Mouse (Mus musculus) CH12.LX (cell line): ENCODE data around the gene Cap2. TPM values are rescaled to one million over a fixed set of nuclear protein-coding genes. Genes with fewer than 3 reads are reported as not detected.

Experiments
- DNase-seq: peaks from one replicate; pipeline ENCODE4 v3.0.0-alpha.2; 2013; ENCODE audit errors: extremely low read depth
- H3K27ac ChIP-seq: 2 replicates; pipeline ENCODE4 v1.5.1; 2012; ENCODE audit warnings: low read depth, mild to moderate bottlenecking, control low read depth, moderate library complexity; ENCODE audit not compliant: insufficient read depth
- H3K27me3 ChIP-seq: replicated peaks from 2 replicates; pipeline ENCODE3; 2012; ENCODE audit warnings: inconsistent platforms
- H3K36me3 ChIP-seq, 2 experiments: replicated peaks in 1 of 2; 2 replicates each; pipeline versions ENCODE3 to v1.6.1; 2012; ENCODE audit warnings: inconsistent platforms in 1 of 2, low read length in 1 of 2, mild to moderate bottlenecking in 1 of 2, mixed read lengths in 1 of 2, moderate library complexity in 1 of 2; ENCODE audit not compliant: control insufficient read depth in 1 of 2, insufficient read depth in 1 of 2
- H3K4me1 ChIP-seq, 2 experiments: 2 replicates each; pipeline ENCODE4 v1.6.1; 2012; ENCODE audit warnings: inconsistent platforms in 1 of 2, moderate library complexity in 1 of 2; ENCODE audit not compliant: insufficient read depth in 2 of 2, control insufficient read depth in 1 of 2
- H3K4me2 ChIP-seq: 2 replicates; pipeline ENCODE4 v1.6.1; 2012; ENCODE audit warnings: low read depth, mild to moderate bottlenecking, control low read depth; ENCODE audit not compliant: poor library complexity, insufficient read depth, severe bottlenecking
- H3K4me3 ChIP-seq, 3 experiments: fragments of 150-350 bp in 1 of 3; sonication (generic) in 1 of 3; replicated peaks in 1 of 3; 2 replicates each; pipeline versions ENCODE3 to v1.5.1; 2011 to 2012; ENCODE audit warnings: low read depth in 2 of 3, low read length in 2 of 3, mild to moderate bottlenecking in 2 of 3, moderate library complexity in 2 of 3, control low read depth in 1 of 3, improper control_type of control experiment in 1 of 3, inconsistent platforms in 1 of 3, mixed read lengths in 1 of 3; ENCODE audit not compliant: poor library complexity in 1 of 3
- H3K79me2 ChIP-seq: replicated peaks from 2 replicates; pipeline ENCODE4 v1.6.1; 2012; ENCODE audit warnings: mild to moderate bottlenecking, moderate library complexity; ENCODE audit not compliant: control insufficient read depth, poor library complexity, insufficient read depth, severe bottlenecking; ENCODE audit errors: extremely low read depth
- H3K9ac ChIP-seq: 2 replicates; pipeline ENCODE4 v1.6.1; 2012; ENCODE audit warnings: low read depth, mild to moderate bottlenecking, control low read depth, moderate library complexity; ENCODE audit not compliant: insufficient read depth
- H3K9me3 ChIP-seq: replicated peaks from 2 replicates; pipeline ENCODE3; 2012; ENCODE audit warnings: low read length, inconsistent platforms, mixed read lengths
- CHD1 ChIP-seq: IDR thresholded peaks from 2 replicates; pipeline ENCODE4 v1.6.1; 2012; ENCODE audit warnings: low read depth, low read length, improper control_type of control experiment, inconsistent platforms
- CHD2 ChIP-seq: IDR thresholded peaks from 2 replicates; pipeline ENCODE4 v1.6.1; 2011; ENCODE audit warnings: low read length, improper control_type of control experiment
- CTCF ChIP-seq, 2 experiments: IDR thresholded peaks in 1 of 2; conservative IDR thresholded peaks in 1 of 2; 2 replicates each; pipeline ENCODE4 v1.5.1; 2011 to 2012; ENCODE audit warnings: low read depth in 2 of 2, low read length in 2 of 2, improper control_type of control experiment in 1 of 2, inconsistent platforms in 1 of 2, mild to moderate bottlenecking in 1 of 2, moderate library complexity in 1 of 2
- EP300 ChIP-seq: IDR thresholded peaks from 2 replicates; pipeline ENCODE4 v1.6.1; 2011; ENCODE audit warnings: low read length, improper control_type of control experiment
- ETS1 ChIP-seq: conservative IDR thresholded peaks from 2 replicates; pipeline ENCODE4 v1.6.1; 2012; ENCODE audit warnings: low read depth, mild to moderate bottlenecking, inconsistent platforms, low read length, improper control_type of control experiment, moderate library complexity
- HCFC1 ChIP-seq: IDR thresholded peaks from 2 replicates; pipeline ENCODE4 v1.6.1; 2012; ENCODE audit warnings: low read depth, mild to moderate bottlenecking, inconsistent platforms, low read length, improper control_type of control experiment
- KAT2A ChIP-seq: IDR thresholded peaks from 2 replicates; pipeline ENCODE4 v1.6.1; 2012; ENCODE audit warnings: low read length, improper control_type of control experiment, inconsistent platforms; ENCODE audit not compliant: insufficient replicate concordance
- MAFK ChIP-seq: IDR thresholded peaks from 2 replicates; pipeline ENCODE4 v1.6.1; 2011; ENCODE audit warnings: low read length, improper control_type of control experiment; ENCODE audit not compliant: insufficient replicate concordance
- MAX ChIP-seq: IDR thresholded peaks from 2 replicates; pipeline ENCODE4 v1.6.1; 2011; ENCODE audit warnings: low read length, improper control_type of control experiment
- MAZ ChIP-seq: IDR thresholded peaks from 2 replicates; pipeline ENCODE4 v1.6.1; 2012; ENCODE audit warnings: low read depth, mild to moderate bottlenecking, inconsistent platforms, low read length, improper control_type of control experiment, moderate library complexity
- MXI1 ChIP-seq: IDR thresholded peaks from 2 replicates; pipeline ENCODE4 v1.6.1; 2011; ENCODE audit warnings: mild to moderate bottlenecking, low read depth, low read length, improper control_type of control experiment
- NRF1 ChIP-seq: IDR thresholded peaks from 2 replicates; pipeline ENCODE4 v1.6.1; 2014; ENCODE audit warnings: low read depth, mild to moderate bottlenecking, inconsistent platforms, low read length, improper control_type of control experiment, moderate library complexity
- POLR2AphosphoS2 ChIP-seq: IDR thresholded peaks from 2 replicates; pipeline ENCODE4 v1.6.1; 2011; ENCODE audit warnings: low read depth, low read length, improper control_type of control experiment
- SIN3A ChIP-seq: IDR thresholded peaks from 2 replicates; pipeline ENCODE4 v1.6.1; 2012; ENCODE audit warnings: low read length, improper control_type of control experiment, inconsistent platforms
- TBP ChIP-seq: conservative IDR thresholded peaks from 2 replicates; pipeline ENCODE4 v1.6.1; 2011; ENCODE audit warnings: low read depth, low read length, improper control_type of control experiment
- TCF12 ChIP-seq: IDR thresholded peaks from 2 replicates; pipeline ENCODE4 v1.6.1; 2014; ENCODE audit warnings: low read depth, mild to moderate bottlenecking, inconsistent platforms, low read length, improper control_type of control experiment
- USF1 ChIP-seq: IDR thresholded peaks from 2 replicates; pipeline ENCODE4 v1.6.1; 2014; ENCODE audit warnings: low read depth, mild to moderate bottlenecking, inconsistent platforms, low read length, improper control_type of control experiment
- USF2 ChIP-seq: conservative IDR thresholded peaks from 2 replicates; pipeline ENCODE4 v1.6.1; 2011; ENCODE audit warnings: low read depth, low read length, improper control_type of control experiment
- ZKSCAN1 ChIP-seq: IDR thresholded peaks from 2 replicates; pipeline ENCODE4 v1.6.1; 2012; ENCODE audit warnings: low read depth, inconsistent platforms, low read length, improper control_type of control experiment, borderline replicate concordance
- ZNF384 ChIP-seq: IDR thresholded peaks from 2 replicates; pipeline ENCODE4 v1.6.1; 2012; ENCODE audit warnings: low read depth, low read length, improper control_type of control experiment, inconsistent platforms
- dilution Hi-C: fragments of 300-500 bp; cut with MboI; formaldehyde crosslinking; loops from 2 replicates; pipeline ENCODE4 v1.14.3; 2020; ENCODE audit warnings: low sequenced_read_pairs; ENCODE audit not compliant: extremely low pct_unique_long_range_greater_than_20kb, extremely low pct_ligation_motif_present
- in situ Hi-C: fragments of 300-500 bp; cut with MboI; formaldehyde crosslinking; loops from 3 replicates; pipeline ENCODE4 v1.14.3; 2019; ENCODE audit warnings: low sequenced_read_pairs, low pct_ligation_motif_present, low pct_unique_long_range_greater_than_20kb, mixed read lengths
- polyA plus RNA-seq: library from polyadenylated mRNA; unstranded; fragments of >175 nt; gene quantifications from 2 replicates; pipeline ENCODE4 v1.2.1, GENCODE M21; 2012; ENCODE audit warnings: low read depth; ENCODE audit not compliant: insufficient read length
- total RNA-seq, 2 experiments: library from RNA; depleted of rRNA; stranded (reverse); fragments of 300-350 nt in 1 of 2; fragments of >200 nt in 1 of 2; gene quantifications; 2 replicates each; pipeline ENCODE4 v1.2.3; 2012 to 2014

Gene Cap2
- total and polyA plus RNA-seq, 3 experiments: 0.04 to 0.11 TPM; not detected in 1

- Histone ChIP-seq H3K4me1 (peaks cover 6 to 40% of the 10 kb centered on the region in 2 experiments), H3K79me2 (no peaks in the 10 kb centered on the region), H3K9ac (no peak overlapping the region), H3K4me2 (no peak overlapping the region), H3K9me3 (peaks cover 9% of the 10 kb centered on the region), H3K27ac (no peak overlapping the region)
- no peak for DNase-seq
- in situ Hi-C loops: no loop called here
- TF ChIP-seq ZNF384: no peak
- TF ChIP-seq CTCF (conservative IDR thresholded peaks at IDR 0.05 in 1 of 2, IDR thresholded peaks at IDR 0.05 in 1 of 2; ENCODE audit: low read depth in 2 of 2, low read length in 2 of 2): no peak
- no peak for TF ChIP-seq USF2
- no peak for TF ChIP-seq KAT2A
- no peak for TF ChIP-seq ZKSCAN1
- no peak for TF ChIP-seq TCF12
- no peak for TF ChIP-seq NRF1
- no peak for TF ChIP-seq CHD2
- TF ChIP-seq MAFK: no peak
- no peak for TF ChIP-seq MAX
- no peak for TF ChIP-seq MXI1
- no peak for TF ChIP-seq EP300
- TF ChIP-seq, all 38 proteins: peak for 0
- no peaks in the 10 kb centered on the region for H3K36me3 ChIP-seq
- no peak overlapping the region for H3K4me3 ChIP-seq
- H3K27me3 ChIP-seq: peaks cover 38% of the 10 kb centered on the region
- dilution Hi-C loops: no loop called here
These were observed 119.5 kb downstream of the Cap2 start for GRCm38 (mm10) chr13:46620964-46621757.

DNA sequence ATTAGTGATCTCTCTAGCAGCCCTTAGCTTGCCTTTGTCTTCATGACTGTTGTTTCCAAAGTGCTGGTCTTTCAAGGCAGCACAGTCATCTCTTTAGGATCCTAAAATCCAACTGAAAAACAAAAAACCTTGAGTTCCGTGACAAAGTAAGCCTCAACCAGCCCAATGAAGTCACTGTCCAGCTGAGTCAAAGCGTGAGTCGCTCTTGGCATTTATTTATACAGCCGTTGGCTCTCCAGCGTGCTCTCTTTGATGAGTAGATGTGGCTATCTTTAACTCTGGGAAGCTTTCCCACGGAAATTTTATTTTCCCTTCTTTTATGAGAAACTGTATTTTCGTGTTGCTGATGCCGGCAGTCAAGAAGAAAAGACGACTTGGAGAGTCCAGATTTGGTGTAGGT, 125.0 kb downstream of the Cap2 start:
- TF ChIP-seq MAZ (no peak), MAX (no peak), TBP (no peak), HCFC1 (no peak), POLR2AphosphoS2 (no peak), CHD2 (no peak), CHD1 (no peak), MAFK (no peak), TCF12 (no peak), MXI1 (no peak), USF1 (no peak), EP300 (no peak), ETS1 (no peak), SIN3A (no peak)
- in situ Hi-C loops (no loop called here), dilution Hi-C loops (no loop called here)
- H3K36me3 ChIP-seq: no peaks in the 10 kb centered on the region
- no peaks in the 10 kb centered on the region for H3K4me1 ChIP-seq
- H3K9me3 ChIP-seq: peaks cover 3% of the 10 kb centered on the region
- DNase-seq: no peak
- H3K4me3 ChIP-seq: no peak overlapping the region
- no peak overlapping the region for H3K27ac ChIP-seq
- H3K79me2 ChIP-seq: no peaks in the 10 kb centered on the region
- peaks cover 23% of the 10 kb centered on the region for H3K27me3 ChIP-seq
- no peak overlapping the region for H3K4me2 ChIP-seq
- H3K9ac ChIP-seq: no peak overlapping the region
